Mouse (Mus musculus): ENCODE results near the gene Mrps21.
A peak's percentile ranks its signal among the peaks of the same experiment; 100 is the strongest.
"Not testable (repeated sequence)": the region's sequence is repeated elsewhere in the genome, so short reads cannot be mapped to it uniquely, and the experiment has no call there.

Gene Mrps21

GRCm38 (mm10) chr3:95892066-95893052 is 21.0 kb upstream of the Mrps21 start:
- no peak for DNase-seq (ENCODE audit: low spot score in 2 of 2)

GRCm38 (mm10) chr3:95891211-95892065 is 20.1 kb upstream of the Mrps21 start, which contains the start of gene BC028528:
Gene BC028528, minus strand, starts transcription at chr3:95892005.
- no peak for DNase-seq (ENCODE audit: low spot score in 2 of 2)

GRCm38 (mm10) chr3:95889664-95890063 is 18.3 kb upstream of the Mrps21 start:
- DNase-seq (ENCODE audit: low spot score in 2 of 2), result no peak

GRCm38 (mm10) chr3:95887596-95887995 is 16.3 kb upstream of the Mrps21 start:
- no peak for DNase-seq (ENCODE audit: low spot score in 2 of 2)

GRCm38 (mm10) chr3:95884400-95884799 is 13.1 kb upstream of the Mrps21 start:
- no peak for DNase-seq (ENCODE audit: low spot score in 2 of 2)

- peak in 1 of 2 experiments; percentile 59 for DNase-seq (ENCODE audit: low spot score in 2 of 2)
Measured at GRCm38 (mm10) chr3:95882816-95883425, 11.6 kb upstream of the Mrps21 start.

GRCm38 (mm10) chr3:95881979-95882815 is 10.9 kb upstream of the Mrps21 start, which contains the start of gene Ciart:
Gene Ciart, minus strand, starts transcription at chr3:95882251.
- DNase-seq (ENCODE audit: low spot score in 2 of 2), result peak; percentile 87 to 90

- DNase-seq (ENCODE audit: low spot score in 2 of 2), result no peak
Measured at GRCm38 (mm10) chr3:95879063-95879462, 7.7 kb upstream of the Mrps21 start.

- DNase-seq (ENCODE audit: low spot score in 2 of 2), result no peak
Measured at GRCm38 (mm10) chr3:95872048-95872447, 729 bp upstream of the Mrps21 start.

- no peak for DNase-seq (ENCODE audit: low spot score in 2 of 2)
Measured at GRCm38 (mm10) chr3:95870976-95871375, 343 bp downstream of the Mrps21 start.

- no peak for DNase-seq (ENCODE audit: low spot score in 2 of 2)
Measured at GRCm38 (mm10) chr3:95867408-95867807, 3.9 kb downstream of the Mrps21 start.

GRCm38 (mm10) chr3:95866071-95866470 is 5.2 kb downstream of the Mrps21 start:
- no peak for DNase-seq (ENCODE audit: low spot score in 2 of 2)

- DNase-seq (ENCODE audit: low spot score in 2 of 2), result no peak
Measured at GRCm38 (mm10) chr3:95865571-95865970, 5.7 kb downstream of the Mrps21 start.

- DNase-seq (ENCODE audit: low spot score in 2 of 2), result no peak
Measured at GRCm38 (mm10) chr3:95865050-95865449, 6.3 kb downstream of the Mrps21 start.

GRCm38 (mm10) chr3:95863578-95863977 is 7.7 kb downstream of the Mrps21 start:
- DNase-seq (ENCODE audit: low spot score in 2 of 2), result no peak

GRCm38 (mm10) chr3:95861796-95862195 is 9.5 kb downstream of the Mrps21 start:
- DNase-seq (ENCODE audit: low spot score in 2 of 2), result peak in 1 of 2 experiments; percentile 74

- DNase-seq (ENCODE audit: low spot score in 2 of 2), result no peak
Measured at GRCm38 (mm10) chr3:95861216-95861615, 10.1 kb downstream of the Mrps21 start.

GRCm38 (mm10) chr3:95860323-95860722 is 11.0 kb downstream of the Mrps21 start:
- no peak for DNase-seq (ENCODE audit: low spot score in 2 of 2)

GRCm38 (mm10) chr3:95858278-95858677 is 13.0 kb downstream of the Mrps21 start:
- DNase-seq (ENCODE audit: low spot score in 2 of 2), result not testable (repeated sequence)

GRCm38 (mm10) chr3:95857050-95857449 is 14.3 kb downstream of the Mrps21 start:
- DNase-seq (ENCODE audit: low spot score in 2 of 2), result not testable (repeated sequence)

GRCm38 (mm10) chr3:95856115-95856514 is 15.2 kb downstream of the Mrps21 start:
- DNase-seq (ENCODE audit: low spot score in 2 of 2), result no peak
